Mouse (Mus musculus): ENCODE measurements at regions not wholly inside any gene's neighbourhood (a gene's known extent, or its start where the extent isn't known, plus 50 kb on each side); places are given as distances from the start of the nearest gene placed in this dataset.

- no peak overlapping the region for H3K4me3 ChIP-seq (ENCODE audit: insufficient read depth, low read depth, low read length)
- H3K27ac ChIP-seq (ENCODE audit: insufficient read depth, low read depth, low read length), result no peak overlapping the region
- no peaks in the 10 kb centered on the region for H3K4me1 ChIP-seq (ENCODE audit: control insufficient read depth, insufficient read depth, low read length)
- no peak for TF ChIP-seq POLR2A (IDR thresholded peaks at IDR 0.05; ENCODE audit: insufficient read depth, low read depth, low read length)
- TF ChIP-seq CTCF (IDR thresholded peaks at IDR 0.05; ENCODE audit: insufficient read depth, low read depth, low read length), result no peak
- 31% methylated on average over 2 of the region's 2 CpGs for WGBS
Measured at GRCm38 (mm10) chr3:80263095-80263494, 378.8 kb downstream of the Fam198b start.

GRCm38 (mm10) chr3:80284656-80285055, 400.3 kb downstream of the Fam198b start:
- 93% methylated on average over 1 of the region's 1 CpGs for WGBS
- Histone ChIP-seq H3K4me3 (ENCODE audit: insufficient read depth, low read depth, low read length) (no peak overlapping the region), H3K27ac (ENCODE audit: insufficient read depth, low read depth, low read length) (no peak overlapping the region), H3K4me1 (ENCODE audit: control insufficient read depth, insufficient read depth, low read length) (no peaks in the 10 kb centered on the region)
- TF ChIP-seq POLR2A (IDR thresholded peaks at IDR 0.05; ENCODE audit: insufficient read depth, low read depth, low read length) (no peak), CTCF (IDR thresholded peaks at IDR 0.05; ENCODE audit: insufficient read depth, low read depth, low read length) (no peak)

- no peak overlapping the region for H3K27ac ChIP-seq (ENCODE audit: insufficient read depth, low read depth, low read length)
- 88% methylated on average over 3 of the region's 3 CpGs for WGBS
- TF ChIP-seq POLR2A (IDR thresholded peaks at IDR 0.05; ENCODE audit: insufficient read depth, low read depth, low read length) (no peak), CTCF (IDR thresholded peaks at IDR 0.05; ENCODE audit: insufficient read depth, low read depth, low read length) (no peak)
Measured at GRCm38 (mm10) chr3:80285246-80285645, 400.9 kb downstream of the Fam198b start.

GRCm38 (mm10) chr3:80293485-80293884, 409.2 kb downstream of the Fam198b start:
- 67% methylated on average over 4 of the region's 4 CpGs for WGBS
- H3K4me3 ChIP-seq (ENCODE audit: insufficient read depth, low read depth, low read length), result no peak overlapping the region
- no peak for TF ChIP-seq POLR2A (IDR thresholded peaks at IDR 0.05; ENCODE audit: insufficient read depth, low read depth, low read length)
- H3K4me1 ChIP-seq (ENCODE audit: control insufficient read depth, insufficient read depth, low read length), result no peaks in the 10 kb centered on the region
- no peak overlapping the region for H3K27ac ChIP-seq (ENCODE audit: insufficient read depth, low read depth, low read length)

More at GRCm38 (mm10) chr3:80285246-80285645, 400.9 kb downstream of the Fam198b start:
- Histone ChIP-seq H3K4me3 (ENCODE audit: insufficient read depth, low read depth, low read length) (no peak overlapping the region), H3K4me1 (ENCODE audit: control insufficient read depth, insufficient read depth, low read length) (no peaks in the 10 kb centered on the region)

GRCm38 (mm10) chr3:80307632-80308031, 423.3 kb downstream of the Fam198b start:
- 38% methylated on average over 4 of the region's 4 CpGs for WGBS
- TF ChIP-seq CTCF (IDR thresholded peaks at IDR 0.05; ENCODE audit: insufficient read depth, low read depth, low read length) (no peak), POLR2A (IDR thresholded peaks at IDR 0.05; ENCODE audit: insufficient read depth, low read depth, low read length) (no peak)
- H3K27ac ChIP-seq (ENCODE audit: insufficient read depth, low read depth, low read length), result no peak overlapping the region; the same call in 1 of the 2 replicates
- no peak overlapping the region for H3K4me3 ChIP-seq (ENCODE audit: insufficient read depth, low read depth, low read length)
- H3K4me1 ChIP-seq (ENCODE audit: control insufficient read depth, insufficient read depth, low read length), result no peaks in the 10 kb centered on the region

GRCm38 (mm10) chr3:80309931-80310330, 425.6 kb downstream of the Fam198b start:
- no peak overlapping the region for H3K4me3 ChIP-seq (ENCODE audit: insufficient read depth, low read depth, low read length)
- TF ChIP-seq CTCF (IDR thresholded peaks at IDR 0.05; ENCODE audit: insufficient read depth, low read depth, low read length) (no peak), POLR2A (IDR thresholded peaks at IDR 0.05; ENCODE audit: insufficient read depth, low read depth, low read length) (no peak)
- H3K4me1 ChIP-seq (ENCODE audit: control insufficient read depth, insufficient read depth, low read length), result no peaks in the 10 kb centered on the region
- 78% methylated on average over 4 of the region's 4 CpGs for whole genome bisulfite sequencing
- H3K27ac ChIP-seq (ENCODE audit: insufficient read depth, low read depth, low read length), result no peak overlapping the region

GRCm38 (mm10) chr3:80311689-80312088, 427.4 kb downstream of the Fam198b start:
- TF ChIP-seq CTCF (IDR thresholded peaks at IDR 0.05; ENCODE audit: insufficient read depth, low read depth, low read length) (no peak), POLR2A (IDR thresholded peaks at IDR 0.05; ENCODE audit: insufficient read depth, low read depth, low read length) (no peak)
- 84% methylated on average over 2 of the region's 2 CpGs for WGBS

GRCm38 (mm10) chr3:80322291-80322690, 438.0 kb downstream of the Fam198b start:
- TF ChIP-seq POLR2A (IDR thresholded peaks at IDR 0.05; ENCODE audit: insufficient read depth, low read depth, low read length) (no peak), CTCF (IDR thresholded peaks at IDR 0.05; ENCODE audit: insufficient read depth, low read depth, low read length) (no peak)
- H3K4me3 ChIP-seq (ENCODE audit: insufficient read depth, low read depth, low read length), result no peak overlapping the region
- H3K27ac ChIP-seq (ENCODE audit: insufficient read depth, low read depth, low read length), result no peak overlapping the region
- 46% methylated on average over 3 of the region's 3 CpGs for WGBS
- no peaks in the 10 kb centered on the region for H3K4me1 ChIP-seq (ENCODE audit: control insufficient read depth, insufficient read depth, low read length)

More at GRCm38 (mm10) chr3:80311689-80312088, 427.4 kb downstream of the Fam198b start:
- no peak overlapping the region for H3K27ac ChIP-seq (ENCODE audit: insufficient read depth, low read depth, low read length)
- no peak overlapping the region for H3K4me3 ChIP-seq (ENCODE audit: insufficient read depth, low read depth, low read length)
- no peaks in the 10 kb centered on the region for H3K4me1 ChIP-seq (ENCODE audit: control insufficient read depth, insufficient read depth, low read length)

GRCm38 (mm10) chr3:80324726-80325125, 440.4 kb downstream of the Fam198b start:
- no peaks in the 10 kb centered on the region for H3K4me1 ChIP-seq (ENCODE audit: control insufficient read depth, insufficient read depth, low read length)
- 91% methylated on average over 2 of the region's 2 CpGs for WGBS
- no peak overlapping the region for H3K27ac ChIP-seq (ENCODE audit: insufficient read depth, low read depth, low read length)
- no peak overlapping the region for H3K4me3 ChIP-seq (ENCODE audit: insufficient read depth, low read depth, low read length)
- TF ChIP-seq CTCF (IDR thresholded peaks at IDR 0.05; ENCODE audit: insufficient read depth, low read depth, low read length), result no peak
- TF ChIP-seq POLR2A (IDR thresholded peaks at IDR 0.05; ENCODE audit: insufficient read depth, low read depth, low read length), result no peak

- H3K4me3 ChIP-seq (ENCODE audit: insufficient read depth, low read depth, low read length), result no peak overlapping the region
- no peaks in the 10 kb centered on the region for H3K4me1 ChIP-seq (ENCODE audit: control insufficient read depth, insufficient read depth, low read length)
- WGBS, result 66% methylated on average over 3 of the region's 3 CpGs
- TF ChIP-seq CTCF (IDR thresholded peaks at IDR 0.05; ENCODE audit: insufficient read depth, low read depth, low read length), result no peak
- TF ChIP-seq POLR2A (IDR thresholded peaks at IDR 0.05; ENCODE audit: insufficient read depth, low read depth, low read length), result no peak
- no peak overlapping the region for H3K27ac ChIP-seq (ENCODE audit: insufficient read depth, low read depth, low read length)
Measured at GRCm38 (mm10) chr3:80331776-80332175, 447.4 kb downstream of the Fam198b start.

Data from olfactory bulb, adult 2 months (tissue).